In the genomic region with DNA sequence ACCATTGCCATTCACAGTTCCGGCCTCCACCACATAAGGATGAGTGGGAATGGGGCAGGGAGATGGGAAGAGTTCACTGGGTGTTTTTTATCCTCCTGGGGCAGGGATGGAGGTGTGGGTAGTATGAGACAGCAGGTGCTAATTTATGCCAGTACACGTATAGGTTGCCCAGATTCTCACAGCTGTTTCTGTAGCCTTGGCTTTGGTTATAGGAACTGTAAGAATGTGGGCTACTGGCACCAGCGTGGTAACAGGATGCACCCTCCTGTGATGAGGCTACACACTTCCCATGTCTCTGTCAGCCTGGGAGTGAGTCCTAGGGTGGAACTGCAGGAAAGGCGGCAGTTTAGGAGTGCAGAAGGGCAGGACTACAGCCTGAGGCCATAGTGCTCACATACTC, we compare ENCODE assay signal across 27 mouse cellular contexts. TPM values are rescaled to one million over a fixed set of nuclear protein-coding genes. Genes with fewer than 3 reads are reported as not detected.
DNase-seq lines count a peak whose midpoint lies in the region; ATAC-seq lines count a peak whose summit lies in the region.
"Had no signal": no experiment of that assay in that cellular context is flagged by ENCODE, and none has a peak within 500 bp of the region (broad histone marks: within the 10 kb centered on the region; RNA-seq: fewer than 3 reads in every experiment).

No protein-coding gene starts in this region.

- peak; percentile 79 for ATAC-seq in frontal cortex, adult (ENCODE audit: low TSS enrichment)
- ATAC-seq: forebrain, embryonic 16.5 days; intestine, postnatal 0 days; midbrain, embryonic 13.5 days had no signal

- no peak for DNase-seq in frontal cortex, postnatal 25 days (ENCODE audit: low spot score in 2 of 2)
- DNase-seq in left cerebral cortex, adult 11 months (ENCODE audit: low spot score): peak; percentile 16
- DNase-seq in left cerebral cortex, postnatal 4 days: no peak
- DNase-seq in right cerebral cortex, adult 2 months (ENCODE audit: low spot score in 2 of 2): peak; percentile 11 to 28
- DNase-seq in right cerebral cortex, postnatal 10 days (ENCODE audit: low spot score in 2 of 2): no peak
- peak; percentile 41 for DNase-seq in telencephalon, adult 2 months (ENCODE audit: low read depth, low spot score)
- DNase-seq in spleen, adult 18-20 months: no peak
- DNase-seq: adrenal gland, postnatal 10 days; cerebellum, adult 11 months; cerebellum, adult 9-10 months; cerebellum, postnatal 36 days; embryo, embryonic 11 days; gastrocnemius, postnatal 36 days; heart, adult 18-20 months; heart, postnatal 36 days; kidney, postnatal 14 days; layer of hippocampus, adult 9-11 months; lung, embryonic 14.5 days; lung, postnatal 14 days; thymus, postnatal 14 days had no signal

- intact Hi-C loops in left cerebral cortex, postnatal 4 days (cut with DNase I): no loop called here

RNA-seq across cellular contexts. Expression of a gene that starts 15.8 kb away (rescaled TPM):
- total RNA-seq in left cerebral cortex, postnatal 4 days (2021): not detected
- total RNA-seq: adrenal gland, postnatal 10 days; G1E; gastrocnemius, postnatal 36 days; heart, adult 18-20 months; heart, postnatal 36 days; left cerebral cortex, adult 2 months; megakaryocyte-erythroid progenitor cell, adult 5-6 weeks had no signal

RNA-seq across cellular contexts. Expression of a gene that starts 35.6 kb away (rescaled TPM):
- total RNA-seq in left cerebral cortex, postnatal 4 days (2021): 100 to 1,000 TPM; 335 to 366 TPM

RNA-seq across cellular contexts. Expression of a gene that starts 42.9 kb away (rescaled TPM):
- 100 to 1,000 TPM; 126 to 142 TPM for total RNA-seq in left cerebral cortex, postnatal 4 days (2021)

Comparison
In these comparisons a context has a peak if more than half of its experiments do, and no peak if none do; other contexts are left out.
1. DNase-seq: peak in left cerebral cortex, adult 11 months (single experiment), right cerebral cortex, adult 2 months (2 of 2) and telencephalon, adult 2 months (single experiment); none in frontal cortex, postnatal 25 days (0 of 2), left cerebral cortex, postnatal 4 days (single experiment), right cerebral cortex, postnatal 10 days (0 of 2) and spleen, adult 18-20 months (0 of 2).